9 mouse cellular contexts compared by ENCODE assay signal in genomic region chr5:140383559-140383958, GRCm38 (mm10). TPM values are rescaled to one million over a fixed set of nuclear protein-coding genes. Genes with fewer than 3 reads are reported as not detected.
DNase-seq lines count a peak whose midpoint lies in the region; ATAC-seq and TF ChIP-seq lines count a peak whose summit lies in the region.
"Had no signal": no experiment of that assay in that cellular context is flagged by ENCODE, and none has a peak within 500 bp of the region (broad histone marks: within the 10 kb centered on the region; RNA-seq: fewer than 3 reads in every experiment).

No protein-coding gene starts in this region.

- no peak for TF ChIP-seq CTCF in Patski (IDR thresholded peaks at IDR 0.05)
- TF ChIP-seq CTCF in cerebellum, adult 2 months (IDR thresholded peaks at IDR 0.05; ENCODE audit: borderline replicate concordance, insufficient read depth, low read depth, low read length) = no peak

- CTCF ChIA-PET in Patski (lab: Charles Lee) = interaction anchor here (1.0 to 2.2 kb wide), 4 partner anchors 13 to 47 kb away, joined by 5 to 8 read pairs (median 7); no protein-coding TSS in a partner anchor

- H3K4me3 ChIP-seq in heart, embryonic 16.5 days (ENCODE audit: low read length) = 0 out of 2 replicates have a peak overlapping the region, but pooled peaks have one; percentile 1
- no peak overlapping the region for H3K4me3 ChIP-seq in kidney, embryonic 14.5 days (ENCODE audit: low read length)
- H3K4me3 ChIP-seq in cerebellum, adult 2 months (replicated peaks; ENCODE audit: insufficient read depth, low read depth, low read length) = no peak overlapping the region
- H3K4me3 ChIP-seq: liver, embryonic 15.5 days had no signal

- no peak for TF ChIP-seq POLR2A in cerebellum, adult 2 months (IDR thresholded peaks at IDR 0.05; ENCODE audit: borderline replicate concordance, insufficient read depth, low read length)

- DNase-seq in heart, adult 18-20 months = no peak
- peak; percentile 74 for DNase-seq in Patski (ENCODE audit: low read depth, low spot score)
- DNase-seq in lung, postnatal 10 days = peak; percentile 20
- DNase-seq in cerebellum, adult 2 months = no peak
- DNase-seq in cerebellum, postnatal 25 days = no peak
- DNase-seq in MN1 (ENCODE audit: low spot score) = no peak

- peak overlapping the region; percentile 50 for H3K4me2 ChIP-seq in heart, embryonic 16.5 days (ENCODE audit: low read depth, low read length)
- no peak overlapping the region; the same call in 1 of the 2 replicates for H3K4me2 ChIP-seq in kidney, embryonic 14.5 days (replicated peaks; ENCODE audit: low read depth, low read length)
- H3K4me2 ChIP-seq: liver, embryonic 15.5 days had no signal

- WGBS in heart, embryonic 16.5 days = 20% methylated on average over 7 of the region's 7 CpGs
- WGBS in kidney, embryonic 14.5 days = 11% methylated on average over 7 of the region's 7 CpGs
- WGBS in cerebellum, adult 2 months = 39% methylated on average over 7 of the region's 7 CpGs

- no peaks in the 10 kb centered on the region for H3K27me3 ChIP-seq in heart, embryonic 16.5 days (ENCODE audit: control insufficient read depth, insufficient read depth, low read length)
- H3K27me3 ChIP-seq in Patski = no peaks in the 10 kb centered on the region
- H3K27me3 ChIP-seq in kidney, embryonic 14.5 days (ENCODE audit: control insufficient read depth, insufficient read depth, low read length) = no peaks in the 10 kb centered on the region
- H3K27me3 ChIP-seq in cerebellum, adult 2 months (ENCODE audit: control insufficient read depth, insufficient read depth, low read length) = no peaks in the 10 kb centered on the region
- H3K27me3 ChIP-seq: liver, embryonic 15.5 days had no signal

- peak overlapping the region; percentile 85 for H3K27ac ChIP-seq in heart, embryonic 16.5 days (ENCODE audit: low read length)
- H3K27ac ChIP-seq in kidney, embryonic 14.5 days (ENCODE audit: low read depth, low read length) = peak overlapping the region; percentile 69
- no peak overlapping the region for H3K27ac ChIP-seq in cerebellum, adult 2 months (ENCODE audit: insufficient read depth, low read length)
- H3K27ac ChIP-seq: liver, embryonic 15.5 days had no signal

- peaks cover 22% of the 10 kb centered on the region for H3K4me1 ChIP-seq in heart, embryonic 16.5 days (ENCODE audit: control insufficient read depth, insufficient read depth, low read length)
- peaks cover 40% of the 10 kb centered on the region for H3K4me1 ChIP-seq in kidney, embryonic 14.5 days (ENCODE audit: control insufficient read depth, insufficient read depth, low read length)
- 0 out of 2 replicates have a peak, but pooled peaks cover 2% of the 10 kb centered on the region for H3K4me1 ChIP-seq in cerebellum, adult 2 months (ENCODE audit: control insufficient read depth, insufficient read depth, low read length)

- ATAC-seq in heart, embryonic 16.5 days (replicated peaks; ENCODE audit: extremely low read depth, insufficient read depth, low FRiP score) = peak; percentile 79
- ATAC-seq in Patski = peak; percentile 95
- peak; percentile 81 for ATAC-seq in kidney, embryonic 14.5 days (ENCODE audit: low FRiP score, low TSS enrichment)

- H3K9me3 ChIP-seq in heart, embryonic 16.5 days (replicated peaks; ENCODE audit: control insufficient read depth, low read length) = no peaks in the 10 kb centered on the region
- no peaks in the 10 kb centered on the region for H3K9me3 ChIP-seq in kidney, embryonic 14.5 days (ENCODE audit: control insufficient read depth, low read length)
- H3K9me3 ChIP-seq: liver, embryonic 15.5 days had no signal

- POLR2A ChIA-PET in Patski (lab: Charles Lee) = no interaction called here

- in situ Hi-C loops in Patski (cut with MboI; ENCODE audit: low pct_unique_long_range_greater_than_20kb) = no loop called here

- H3K36me3 ChIP-seq in heart, embryonic 16.5 days (ENCODE audit: control insufficient read depth, insufficient read depth) = no peaks in the 10 kb centered on the region
- H3K36me3 ChIP-seq in kidney, embryonic 14.5 days (ENCODE audit: control insufficient read depth, insufficient read depth, low read length) = no peaks in the 10 kb centered on the region
- H3K36me3 ChIP-seq: liver, embryonic 15.5 days had no signal

- H3K9ac ChIP-seq in heart, embryonic 16.5 days (ENCODE audit: low read length) = peak overlapping the region; percentile 62
- peak overlapping the region; percentile 28; the same call in 1 of the 2 replicates for H3K9ac ChIP-seq in kidney, embryonic 14.5 days (ENCODE audit: low read depth, low read length)
- H3K9ac ChIP-seq: liver, embryonic 15.5 days had no signal

RNA-seq across cellular contexts. Expression of gene Snx8, which starts 5.5 kb away (rescaled TPM):
- 16.4 and 17.9 TPM in 2 replicates for polyA plus RNA-seq in heart, embryonic 16.5 days (2015; fragmentation: Nextera tagmentation; extraction: Ambion mirVana)
- total RNA-seq in heart, adult 18-20 months (2021) = 10 to 100 TPM; 15.3 to 17.3 TPM
- polyA plus RNA-seq in Patski (2021) = 26.3 TPM
- polyA plus RNA-seq in kidney, embryonic 14.5 days (2014; fragmentation: Nextera tagmentation; extraction: Ambion mirVana) = 10.5 and 12.9 TPM in 2 replicates
- polyA plus RNA-seq in cerebellum, adult 2 months (2012; rRNA removed) = 15.2 and 15.4 TPM in 2 replicates

RNA-seq across cellular contexts. Expression of gene Eif3b, which starts 35.6 kb away (rescaled TPM):
- polyA plus RNA-seq in heart, embryonic 16.5 days (2015; fragmentation: Nextera tagmentation; extraction: Ambion mirVana) = 78.1 and 87.8 TPM in 2 replicates
- 10 to 100 TPM; 97.4 to 97.6 TPM for total RNA-seq in heart, adult 18-20 months (2021)
- polyA plus RNA-seq in Patski (2021) = 258 TPM
- polyA plus RNA-seq in kidney, embryonic 14.5 days (2014; fragmentation: Nextera tagmentation; extraction: Ambion mirVana) = 139 and 188 TPM in 2 replicates
- polyA plus RNA-seq in cerebellum, adult 2 months (2012; rRNA removed) = 71.2 and 74.3 TPM in 2 replicates

RNA-seq across cellular contexts. Expression of gene Mrm2, which starts 51.9 kb away (rescaled TPM):
- polyA plus RNA-seq in heart, embryonic 16.5 days (2015; fragmentation: Nextera tagmentation; extraction: Ambion mirVana) = 16.7 and 16.9 TPM in 2 replicates
- total RNA-seq in heart, adult 18-20 months (2021) = 10 to 100 TPM; 13.7 to 14.4 TPM
- polyA plus RNA-seq in Patski (2021) = 13.1 TPM
- 19.5 and 22.0 TPM in 2 replicates for polyA plus RNA-seq in kidney, embryonic 14.5 days (2014; fragmentation: Nextera tagmentation; extraction: Ambion mirVana)
- 14.2 and 17.7 TPM in 2 replicates for polyA plus RNA-seq in cerebellum, adult 2 months (2012; rRNA removed)

Comparison
In these comparisons a context has a peak if more than half of its experiments do, and no peak if none do; other contexts are left out.
1. DNase-seq: peak in Patski (single experiment) and lung, postnatal 10 days (single experiment); none in heart, adult 18-20 months (0 of 2), cerebellum, adult 2 months (0 of 2), cerebellum, postnatal 25 days (0 of 2) and MN1 (single experiment).
2. Peak in every context shown above with its lines, with median percentiles within 50 percentile points of each other: ATAC-seq.